Mouse (Mus musculus) embryonic facial prominence, embryonic 14.5 days (tissue): ENCODE measurements around the gene Mmp19. TPM values are rescaled to one million over a fixed set of nuclear protein-coding genes. Genes with fewer than 3 reads are reported as not detected.

Experiments used
- ATAC-seq: fragments of 200-750 bp; cut with Nextera tagmentation; 2 replicates; pipeline ENCODE4 v1.8.0; 2017; ENCODE audit warnings: low read depth, moderate number of reproducible peaks, moderate TSS enrichment
- DNase-seq: peaks from one replicate; pipeline ENCODE4 v3.0.0-alpha.2; 2015; ENCODE audit warnings: low spot score
- H3K27ac ChIP-seq: fragments of 300-500 bp; sonication (generic); replicated peaks from 2 replicates; pipeline ENCODE4 v1.5.1; 2014; ENCODE audit warnings: low read depth, mild to moderate bottlenecking, low read length, moderate library complexity
- H3K27me3 ChIP-seq: fragments of 300-500 bp; sonication (generic); replicated peaks from 2 replicates; pipeline ENCODE4 v1.6.1; 2014; ENCODE audit warnings: low read length; ENCODE audit not compliant: control insufficient read depth, insufficient read depth
- H3K36me3 ChIP-seq: fragments of 300-500 bp; sonication (generic); 2 replicates; pipeline ENCODE4 v1.6.1; 2014; ENCODE audit warnings: low read length, mixed read lengths; ENCODE audit not compliant: control insufficient read depth, insufficient read depth
- H3K4me1 ChIP-seq: fragments of 300-500 bp; sonication (generic); 2 replicates; pipeline ENCODE4 v1.6.1; 2014; ENCODE audit warnings: antibody characterized with exemption, low read length; ENCODE audit not compliant: control insufficient read depth, insufficient read depth
- H3K4me2 ChIP-seq: fragments of 300-500 bp; sonication (generic); 2 replicates; pipeline ENCODE4 v1.6.1; 2014; ENCODE audit warnings: low read depth, mild to moderate bottlenecking, low read length, moderate library complexity, mixed read lengths
- H3K4me3 ChIP-seq: fragments of 300-500 bp; sonication (generic); 2 replicates; pipeline ENCODE4 v1.5.1; 2014; ENCODE audit warnings: low read depth, mild to moderate bottlenecking, low read length
- H3K9ac ChIP-seq: fragments of 300-500 bp; sonication (generic); 2 replicates; pipeline ENCODE4 v1.6.1; 2014; ENCODE audit warnings: low read depth, mild to moderate bottlenecking, low read length, moderate library complexity, mixed read lengths
- H3K9me3 ChIP-seq: fragments of 300-500 bp; sonication (generic); 2 replicates; pipeline ENCODE4 v1.6.1; 2016; ENCODE audit warnings: low read length; ENCODE audit not compliant: control insufficient read depth
- WGBS: fragments of 180-500 bp; shearing (Covaris S2); extraction: QIAGEN DNeasy Blood & Tissue Kit; methylation state at CpG from one replicate; pipeline ENCODE4 v1.1.7; 2014; 5-methylcytosine and 5-hydroxymethylcytosine counted together
- polyA plus RNA-seq: library from polyadenylated mRNA; unstranded; fragments of >200 nt; fragmentation: Nextera tagmentation; extraction: Ambion mirVana; gene quantifications from 2 replicates; pipeline ENCODE4 v1.2.1, GENCODE M21; 2014

Mmp19 gene
- polyA plus RNA-seq, 1 experiment from 2014 or later: 1.8 TPM

- Histone ChIP-seq H3K4me3 (no peak overlapping the region), H3K27ac (no peak overlapping the region), H3K9me3 (no peaks in the 10 kb centered on the region), H3K4me2 (no peak overlapping the region), H3K27me3 (no peaks in the 10 kb centered on the region), H3K36me3 (no peaks in the 10 kb centered on the region), H3K9ac (no peak overlapping the region), H3K4me1 (no peaks in the 10 kb centered on the region)
- no peak for DNase-seq
- ATAC-seq: no peak
Measured at GRCm38 (mm10) chr10:128792041-128792440, 1.3 kb downstream of the Mmp19 start.

GRCm38 (mm10) chr10:128793258-128793657, 2.5 kb downstream of the Mmp19 start:
- no peaks in the 10 kb centered on the region for H3K9me3 ChIP-seq
- DNase-seq (no peak), ATAC-seq (no peak)
- H3K4me1 ChIP-seq: no peaks in the 10 kb centered on the region
- H3K4me3 ChIP-seq: no peak overlapping the region
- H3K27ac ChIP-seq: no peak overlapping the region
- 92% methylated on average over 1 of the region's 1 CpGs for whole genome bisulfite sequencing
- H3K27me3 ChIP-seq: no peaks in the 10 kb centered on the region
- no peak overlapping the region for H3K4me2 ChIP-seq
- H3K36me3 ChIP-seq: 0 out of 2 replicates have a peak, but pooled peaks cover 8% of the 10 kb centered on the region
- no peak overlapping the region for H3K9ac ChIP-seq

- H3K4me1 ChIP-seq: no peaks in the 10 kb centered on the region
- 0 out of 2 replicates have a peak, but pooled peaks cover 17% of the 10 kb centered on the region for H3K36me3 ChIP-seq
- H3K4me2 ChIP-seq: no peak overlapping the region
- no peaks in the 10 kb centered on the region for H3K27me3 ChIP-seq
- no peaks in the 10 kb centered on the region for H3K9me3 ChIP-seq
- H3K27ac ChIP-seq: no peak overlapping the region
- ATAC-seq (no peak), DNase-seq (no peak)
- no peak overlapping the region for H3K4me3 ChIP-seq
- 80% methylated on average over 5 of the region's 5 CpGs for WGBS
- no peak overlapping the region for H3K9ac ChIP-seq
Measured at GRCm38 (mm10) chr10:128794391-128794790, 3.7 kb downstream of the Mmp19 start.

GRCm38 (mm10) chr10:128795581-128795980, 4.9 kb downstream of the Mmp19 start:
- no peak overlapping the region for H3K27ac ChIP-seq
- ATAC-seq (no peak), DNase-seq (no peak)
- H3K4me2 ChIP-seq: no peak overlapping the region
- no peak overlapping the region for H3K9ac ChIP-seq
- H3K4me3 ChIP-seq: no peak overlapping the region
- H3K9me3 ChIP-seq: no peaks in the 10 kb centered on the region
- H3K36me3 ChIP-seq: 0 out of 2 replicates have a peak, but pooled peaks cover 27% of the 10 kb centered on the region
- no peaks in the 10 kb centered on the region for H3K4me1 ChIP-seq
- WGBS: 96% methylated on average over 3 of the region's 3 CpGs
- no peaks in the 10 kb centered on the region for H3K27me3 ChIP-seq

- H3K4me2 ChIP-seq: no peak overlapping the region
- ATAC-seq (no peak), DNase-seq (no peak)
- peaks cover 9% of the 10 kb centered on the region; the same call in 1 of the 2 replicates for H3K4me1 ChIP-seq
- no peak overlapping the region for H3K9ac ChIP-seq
- no peaks in the 10 kb centered on the region for H3K27me3 ChIP-seq
- H3K9me3 ChIP-seq: no peaks in the 10 kb centered on the region
- no peak overlapping the region for H3K27ac ChIP-seq
- peaks cover 40% of the 10 kb centered on the region for H3K36me3 ChIP-seq
- WGBS: 92% methylated on average over 8 of the region's 8 CpGs
- H3K4me3 ChIP-seq: no peak overlapping the region
Measured at GRCm38 (mm10) chr10:128798676-128799075, 8.0 kb downstream of the Mmp19 start.

- no peaks in the 10 kb centered on the region for H3K9me3 ChIP-seq
- no peaks in the 10 kb centered on the region for H3K27me3 ChIP-seq
- no peak overlapping the region for H3K4me2 ChIP-seq
- no peak overlapping the region for H3K27ac ChIP-seq
- ATAC-seq (no peak), DNase-seq (no peak)
- peaks cover 19% of the 10 kb centered on the region for H3K4me1 ChIP-seq
- WGBS: 92% methylated on average over 16 of the region's 16 CpGs
- peaks cover 49% of the 10 kb centered on the region for H3K36me3 ChIP-seq
- H3K9ac ChIP-seq: peak overlapping the region; percentile 27; the same call in 1 of the 2 replicates
- H3K4me3 ChIP-seq: no peak overlapping the region
Measured at GRCm38 (mm10) chr10:128801981-128802495, 11.3 kb downstream of the Mmp19 start.

- Histone ChIP-seq H3K27ac (peak overlapping the region; percentile 99; the same call in 1 of the 2 replicates), H3K9me3 (no peaks in the 10 kb centered on the region), H3K27me3 (no peaks in the 10 kb centered on the region), H3K4me2 (peak overlapping the region; percentile 72), H3K9ac (peak overlapping the region; percentile 85), H3K4me1 (peaks cover 28% of the 10 kb centered on the region), H3K4me3 (peak overlapping the region; percentile 82), H3K36me3 (peaks cover 47% of the 10 kb centered on the region)
- no peak for DNase-seq
- ATAC-seq: no peak
- 46% methylated on average over 4 of the region's 4 CpGs for WGBS
Measured at GRCm38 (mm10) chr10:128802956-128803355, 12.2 kb downstream of the Mmp19 start.

GRCm38 (mm10) chr10:128803361-128803760, 12.7 kb downstream of the Mmp19 start:
- Histone ChIP-seq H3K9ac (peak overlapping the region; percentile 85), H3K36me3 (peaks cover 45% of the 10 kb centered on the region), H3K27ac (peak overlapping the region; percentile 99), H3K4me1 (peaks cover 32% of the 10 kb centered on the region), H3K9me3 (no peaks in the 10 kb centered on the region), H3K27me3 (no peaks in the 10 kb centered on the region), H3K4me2 (peak overlapping the region; percentile 72), H3K4me3 (peak overlapping the region; percentile 82)
- 2% methylated on average over 6 of the region's 6 CpGs for WGBS
- peak; percentile 23 for DNase-seq
- ATAC-seq: no peak

- Histone ChIP-seq H3K27me3 (no peaks in the 10 kb centered on the region), H3K4me1 (peaks cover 36% of the 10 kb centered on the region), H3K36me3 (peaks cover 47% of the 10 kb centered on the region), H3K9me3 (no peaks in the 10 kb centered on the region), H3K4me2 (peak within 1 kb of the TSS; percentile 72), H3K27ac (peak within 1 kb of the TSS; percentile 99), H3K9ac (peak within 1 kb of the TSS; percentile 85), H3K4me3 (peak within 1 kb of the TSS; percentile 82)
- ATAC-seq (peak; percentile 26), DNase-seq (peak; percentile 83)
- 1% methylated on average over 14 of the region's 14 CpGs for WGBS
Measured at GRCm38 (mm10) chr10:128803771-128804270, 13.1 kb downstream of the Mmp19 start, which contains the start of gene Dnajc14. Gene Dnajc14, plus strand, starts transcription at chr10:128804062.
